Mouse (Mus musculus) thymus, adult 2 months (tissue): ENCODE results near the gene Ppp1r3f.

Experiments used
- CTCF ChIP-seq: fragments of 200-500 bp; IDR thresholded peaks from 2 replicates; pipeline ENCODE4 v1.5.1; 2012; ENCODE audit warnings: mild to moderate bottlenecking, control low read depth, low read length, moderate library complexity, borderline replicate concordance; ENCODE audit not compliant: control insufficient read depth, poor library complexity, insufficient read depth; ENCODE audit errors: extremely low read depth
- POLR2A ChIP-seq: fragments of 200-500 bp; IDR thresholded peaks from 2 replicates; pipeline ENCODE4 v1.6.1; 2012; ENCODE audit warnings: mild to moderate bottlenecking, low read length, control low read depth, moderate library complexity; ENCODE audit not compliant: control insufficient read depth, poor library complexity, insufficient read depth; ENCODE audit errors: extremely low read depth

DNA sequence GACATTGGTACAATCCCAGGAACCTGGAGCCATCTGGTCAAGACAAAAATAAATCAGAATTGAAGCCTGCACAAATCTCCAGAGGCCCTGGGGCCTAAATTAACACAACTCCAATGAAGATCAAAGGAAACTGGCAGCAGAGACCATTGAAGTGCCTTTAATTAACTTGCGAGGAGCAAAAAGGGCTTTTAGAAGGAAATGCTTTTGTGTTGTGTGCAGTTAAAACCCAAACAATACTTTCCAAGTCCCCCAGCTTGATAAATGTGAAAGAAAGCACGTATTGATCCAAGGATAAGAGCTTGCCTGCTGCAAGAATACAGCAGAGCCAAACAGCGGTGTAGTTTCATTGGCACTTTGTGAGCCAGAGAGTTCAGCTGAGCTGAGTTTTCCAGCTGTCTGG is 49.1 kb downstream of the Ppp1r3f start:
- TF ChIP-seq POLR2A = no peak
- TF ChIP-seq CTCF = no peak
